Mouse (Mus musculus) heart, embryonic 16.5 days (tissue): Measurements from ENCODE around the gene 4933434E20Rik. TPM values are rescaled to one million over a fixed set of nuclear protein-coding genes. Genes with fewer than 3 reads are reported as not detected.
A peak's percentile ranks its signal among the peaks of the same experiment; 100 is the strongest.

Experiments
- ATAC-seq: fragments of 200-750 bp; cut with Nextera tagmentation; replicated peaks from 2 replicates; pipeline ENCODE4 v1.8.0; 2017; ENCODE audit warnings: moderate number of reproducible peaks; ENCODE audit not compliant: insufficient read depth, low FRiP score; ENCODE audit errors: extremely low read depth
- H3K27ac ChIP-seq: fragments of 300-500 bp; sonication (generic); 2 replicates; pipeline ENCODE4 v1.5.1; 2014; ENCODE audit warnings: mild to moderate bottlenecking, low read length, control low read depth, moderate library complexity
- H3K27me3 ChIP-seq: fragments of 300-500 bp; sonication (generic); 2 replicates; pipeline ENCODE4 v1.6.1; 2014; ENCODE audit warnings: low read length, mixed read lengths; ENCODE audit not compliant: control insufficient read depth, insufficient read depth
- H3K36me3 ChIP-seq: fragments of 300-500 bp; sonication (generic); 2 replicates; pipeline ENCODE4 v1.6.1; 2014; ENCODE audit not compliant: control insufficient read depth, insufficient read depth
- H3K4me1 ChIP-seq: fragments of 300-500 bp; sonication (generic); 2 replicates; pipeline ENCODE4 v1.6.1; 2014; ENCODE audit warnings: low read length, mixed read lengths; ENCODE audit not compliant: control insufficient read depth, insufficient read depth
- H3K4me2 ChIP-seq: fragments of 300-500 bp; sonication (generic); 2 replicates; pipeline ENCODE4 v1.6.1; 2014; ENCODE audit warnings: low read depth, mild to moderate bottlenecking, control low read depth, low read length
- H3K4me3 ChIP-seq: fragments of 300-500 bp; sonication (generic); 2 replicates; pipeline ENCODE4 v1.5.1; 2014; ENCODE audit warnings: mild to moderate bottlenecking, control low read depth, low read length
- H3K9ac ChIP-seq: fragments of 300-500 bp; sonication (generic); 2 replicates; pipeline ENCODE4 v1.6.1; 2014; ENCODE audit warnings: low read length, control low read depth
- H3K9me3 ChIP-seq: fragments of 300-500 bp; sonication (generic); replicated peaks from 2 replicates; pipeline ENCODE4 v1.6.1; 2016; ENCODE audit warnings: low read length; ENCODE audit not compliant: control insufficient read depth
- WGBS: fragments of 180-500 bp; shearing (Covaris S2); extraction: QIAGEN DNeasy Blood & Tissue Kit; methylation state at CpG from one replicate; pipeline ENCODE4 v1.1.7; 2014; 5-methylcytosine and 5-hydroxymethylcytosine counted together
- microRNA counts: library from miRNA; unstranded; fragments of <30 nt; microRNA quantifications from one replicate; lab custom pipeline; 2016
- microRNA-seq: library from miRNA; unstranded; fragments of <30 nt; microRNA quantifications from one replicate; pipeline ENCODE4, GENCODE M21; 2017
- polyA plus RNA-seq: library from polyadenylated mRNA; unstranded; fragments of >200 nt; fragmentation: Nextera tagmentation; extraction: Ambion mirVana; gene quantifications from 2 replicates; pipeline ENCODE4 v1.2.1, GENCODE M21; 2015

4933434E20Rik gene
- polyA plus RNA-seq, 1 experiment from 2014 or later, result 151 TPM

GRCm38 (mm10) chr3:90111706-90112105 lies 60.3 kb downstream of the 4933434E20Rik start:
- Histone ChIP-seq H3K4me1 (peaks cover 4% of the 10 kb centered on the region), H3K4me2 (no peak overlapping the region), H3K36me3 (no peaks in the 10 kb centered on the region), H3K27ac (peak overlapping the region; percentile 37; the same call in 1 of the 2 replicates), H3K4me3 (no peak overlapping the region), H3K9me3 (no peaks in the 10 kb centered on the region), H3K27me3 (no peaks in the 10 kb centered on the region), H3K9ac (no peak overlapping the region)
- WGBS, result 46% methylated on average over 2 of the region's 2 CpGs
- no peak for ATAC-seq

- ATAC-seq, result no peak
- H3K4me1 ChIP-seq, result peaks cover 4% of the 10 kb centered on the region
Observed at GRCm38 (mm10) chr3:90114342-90114741, 62.9 kb downstream of the 4933434E20Rik start.

DNA sequence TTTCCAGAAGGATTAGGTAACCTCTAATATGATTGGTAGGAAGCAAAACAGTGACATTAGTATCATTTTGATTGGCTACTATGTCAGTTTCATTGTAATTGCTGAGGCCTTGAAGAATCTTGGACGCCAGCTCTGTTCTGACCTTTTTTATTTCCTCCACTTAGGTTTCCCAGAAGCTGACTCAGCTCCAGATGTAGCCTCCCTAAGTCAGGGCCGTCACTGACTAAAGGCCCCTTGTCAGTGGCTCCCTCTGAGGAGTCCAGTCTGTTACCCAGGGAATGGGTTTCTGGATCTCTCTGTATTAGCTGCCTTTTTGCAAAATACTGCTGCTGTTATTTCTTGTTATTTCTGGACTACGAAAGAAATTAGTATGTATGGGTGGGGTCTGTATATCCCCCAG lies 64.1 kb downstream of the 4933434E20Rik start:
- H3K9me3 ChIP-seq, result no peaks in the 10 kb centered on the region
- H3K27me3 ChIP-seq, result no peaks in the 10 kb centered on the region
- H3K4me1 ChIP-seq, result peaks cover 4% of the 10 kb centered on the region
- no peak overlapping the region for H3K27ac ChIP-seq
- no peaks in the 10 kb centered on the region for H3K36me3 ChIP-seq
- no peak overlapping the region for H3K9ac ChIP-seq
- no peak overlapping the region for H3K4me3 ChIP-seq
- WGBS, result 67% methylated on average over 3 of the region's 3 CpGs
- no peak overlapping the region for H3K4me2 ChIP-seq
- no peak for ATAC-seq

More at GRCm38 (mm10) chr3:90114342-90114741, 62.9 kb downstream of the 4933434E20Rik start:
- Histone ChIP-seq H3K27ac (no peak overlapping the region), H3K4me2 (no peak overlapping the region), H3K9ac (no peak overlapping the region), H3K27me3 (no peaks in the 10 kb centered on the region), H3K4me3 (no peak overlapping the region), H3K9me3 (no peaks in the 10 kb centered on the region), H3K36me3 (no peaks in the 10 kb centered on the region)
- 68% methylated on average over 2 of the region's 2 CpGs for WGBS

MicroRNAs encoded within 50 kb of the gene (microRNA counts, 519-probe panel; counts per million panel counts)
- 2,972 counts per million, percentile 77 among the panel's probes with 10 or more counts for microRNA mmu-miR-190b (lab: Ali Mortazavi, UCI)

Small RNAs within 50 kb of the gene (microRNA-seq; reads per million reads assigned to microRNA genes)
- 11.4 reads per million, percentile 29 among the genes with 10 or more reads in this experiment for gene Mir190b
- gene Mir7669, result not detected

Other genes with a start within 250 kb of the 4933434E20Rik start
- gene She, start 220.3 kb upstream of the 4933434E20Rik start, polyA plus RNA-seq, result 4.8 and 7.2 TPM in 2 replicates
- 1.1 TPM in 2 replicates for gene Il6ra, start 138.4 kb upstream of the 4933434E20Rik start, polyA plus RNA-seq
- gene Atp8b2, start 88.1 kb upstream of the 4933434E20Rik start, polyA plus RNA-seq, result 10.3 and 11.5 TPM in 2 replicates
- 82.6 and 89.5 TPM in 2 replicates for gene Hax1, start 52.9 kb upstream of the 4933434E20Rik start, polyA plus RNA-seq
- gene Ubap2l, start 992 bp downstream of the 4933434E20Rik start, polyA plus RNA-seq, result 111 and 146 TPM in 2 replicates
- gene Tpm3, start 21.0 kb downstream of the 4933434E20Rik start, polyA plus RNA-seq, result 267 and 298 TPM in 2 replicates
- gene Nup210l, start 52.5 kb downstream of the 4933434E20Rik start, polyA plus RNA-seq, result 0.25 and 0.32 TPM in 2 replicates
- 468 and 790 TPM in 2 replicates for gene Rps27, start 162.0 kb downstream of the 4933434E20Rik start, polyA plus RNA-seq
- gene Rab13, start 162.1 kb downstream of the 4933434E20Rik start, polyA plus RNA-seq, result 21.1 and 22.5 TPM in 2 replicates
- 84.2 and 89.6 TPM in 2 replicates for gene Jtb, start 180.0 kb downstream of the 4933434E20Rik start, polyA plus RNA-seq
- gene Creb3l4, start 191.9 kb downstream of the 4933434E20Rik start, polyA plus RNA-seq, result 2.2 and 3.1 TPM in 2 replicates
- gene Slc39a1, start 196.5 kb downstream of the 4933434E20Rik start, polyA plus RNA-seq, result 61.5 and 86.3 TPM in 2 replicates
- 12.2 and 13.9 TPM in 2 replicates for gene Crtc2, start 202.5 kb downstream of the 4933434E20Rik start, polyA plus RNA-seq
- 7.1 and 7.4 TPM in 2 replicates for gene Dennd4b, start 213.5 kb downstream of the 4933434E20Rik start, polyA plus RNA-seq
- gene Gatad2b, start 241.5 kb downstream of the 4933434E20Rik start, polyA plus RNA-seq, result 8.4 and 8.7 TPM in 2 replicates